Mouse (Mus musculus): ENCODE data around the gene Cyyr1.

DNA sequence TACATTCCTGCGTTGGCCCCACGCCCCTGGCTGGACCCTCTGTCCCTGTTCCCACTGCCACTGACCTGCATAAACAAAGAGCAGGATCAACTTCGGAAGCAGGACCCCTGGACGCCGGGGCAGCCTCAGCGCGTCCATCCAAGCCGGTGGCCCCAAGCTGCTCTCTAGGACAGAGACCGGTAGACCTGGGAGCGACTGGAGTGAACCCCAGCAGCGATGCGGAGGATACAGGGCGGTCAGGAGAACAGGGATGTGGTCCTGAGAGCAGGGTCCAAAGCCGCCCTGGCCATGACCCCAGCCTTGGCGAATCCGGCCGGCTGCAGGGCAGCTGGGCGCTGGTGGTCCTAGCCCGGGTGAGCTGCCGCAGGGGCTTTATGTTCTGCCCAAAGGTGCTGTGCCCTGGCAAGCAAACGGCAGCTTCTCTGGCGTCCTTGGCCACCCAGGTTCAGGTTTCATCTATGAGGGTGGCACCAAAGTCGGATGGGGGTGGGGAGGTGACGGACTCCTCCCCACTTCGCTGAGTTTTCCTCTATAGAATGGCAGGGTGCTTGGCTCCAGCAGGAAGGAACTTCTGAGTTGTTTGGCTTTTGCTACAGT is 3.1 kb downstream of the Cyyr1 start:
- TF ChIP-seq CTCF (IDR thresholded peaks at IDR 0.05): no peak
- peak; percentile 84 for TF ChIP-seq POLR2A (IDR thresholded peaks at IDR 0.05; ENCODE audit: insufficient read depth, low read depth, low read length)

Measured in heart, adult 2 months (tissue).